Mouse (Mus musculus) myocyte (in vitro differentiated cells): ENCODE measurements around the gene Kctd2. TPM values are rescaled to one million over a fixed set of nuclear protein-coding genes. Genes with fewer than 3 reads are reported as not detected.

ENCODE experiments used
- H3K27me3 ChIP-seq: one replicate; pipeline ENCODE4 v1.6.1; 2011; ENCODE audit not compliant: control insufficient read depth, insufficient read depth, insufficient read length
- H3K36me3 ChIP-seq: one replicate; pipeline ENCODE4 v1.6.1; 2011; ENCODE audit not compliant: control insufficient read depth, insufficient read depth
- H3K4me2 ChIP-seq: one replicate; pipeline ENCODE4 v1.6.1; 2011; ENCODE audit warnings: low read depth, control low read depth
- H3K4me3 ChIP-seq: one replicate; pipeline ENCODE4 v1.5.1; 2011; ENCODE audit warnings: mild to moderate bottlenecking, control low read depth, moderate library complexity
- H3K79me2 ChIP-seq: one replicate; pipeline ENCODE4 v1.6.1; 2011; ENCODE audit not compliant: control insufficient read depth, insufficient read depth
- H3ac ChIP-seq: one replicate; pipeline ENCODE4 v1.6.1; 2011; ENCODE audit not compliant: control insufficient read depth, insufficient read length
- CEBPB ChIP-seq: IDR thresholded peaks from 2 replicates; pipeline ENCODE4 v1.6.1; 2011; ENCODE audit warnings: mild to moderate bottlenecking, moderate library complexity; ENCODE audit not compliant: poor library complexity, insufficient read depth, severe bottlenecking
- E2F4 ChIP-seq: IDR thresholded peaks from one replicate; pipeline ENCODE4 v1.6.1; 2011; ENCODE audit warnings: mild to moderate bottlenecking, control low read depth, moderate library complexity; ENCODE audit not compliant: insufficient read depth
- MAX ChIP-seq: IDR thresholded peaks from one replicate; pipeline ENCODE4 v1.6.1; 2011; ENCODE audit warnings: low read depth, mild to moderate bottlenecking, control low read depth
- MYOD1 ChIP-seq, 3 experiments: IDR thresholded peaks; one replicate each; pipeline ENCODE4 v1.6.1; 2011; ENCODE audit warnings: control low read depth in 2 of 3, low read depth in 2 of 3, mild to moderate bottlenecking in 2 of 3, moderate library complexity in 1 of 3; ENCODE audit not compliant: insufficient read length in 2 of 3, control insufficient read depth in 1 of 3
- MYOG ChIP-seq, 3 experiments: IDR thresholded peaks; one replicate each; pipeline ENCODE4 v1.6.1; 2011; ENCODE audit warnings: control low read depth in 2 of 3, low read depth in 2 of 3, mild to moderate bottlenecking in 2 of 3; ENCODE audit not compliant: insufficient read length in 2 of 3, control insufficient read depth in 1 of 3, insufficient read depth in 1 of 3
- POLR2A ChIP-seq: IDR thresholded peaks from one replicate; pipeline ENCODE4 v1.6.1; 2011; ENCODE audit warnings: low read depth, mild to moderate bottlenecking, control low read depth, moderate library complexity; ENCODE audit not compliant: insufficient read length
- POLR2AphosphoS2 ChIP-seq: IDR thresholded peaks from one replicate; pipeline ENCODE4 v1.6.1; 2011; ENCODE audit warnings: low read depth, control low read depth; ENCODE audit not compliant: insufficient read length
- REST ChIP-seq: IDR thresholded peaks from one replicate; pipeline ENCODE4 v1.6.1; 2011; ENCODE audit warnings: mild to moderate bottlenecking, control low read depth, moderate library complexity; ENCODE audit not compliant: insufficient read depth, insufficient read length
- SRF ChIP-seq: IDR thresholded peaks from one replicate; pipeline ENCODE4 v1.6.1; 2011; ENCODE audit warnings: low read depth; ENCODE audit not compliant: control insufficient read depth, insufficient read length
- TCF12 ChIP-seq: IDR thresholded peaks from one replicate; pipeline ENCODE4 v1.6.1; 2011; ENCODE audit warnings: mild to moderate bottlenecking, control low read depth; ENCODE audit not compliant: poor library complexity, insufficient read depth, severe bottlenecking
- TCF3 ChIP-seq: IDR thresholded peaks from one replicate; pipeline ENCODE4 v1.6.1; 2011; ENCODE audit warnings: low read depth, control low read depth; ENCODE audit not compliant: insufficient read length
- USF1 ChIP-seq: IDR thresholded peaks from one replicate; pipeline ENCODE4 v1.6.1; 2011; ENCODE audit warnings: low read depth, mild to moderate bottlenecking, control low read depth, moderate library complexity
- polyA plus RNA-seq: library from polyadenylated mRNA; unstranded; fragments of >200 nt; fragmentation: generic; extraction: Trizol; gene quantifications from one replicate; pipeline ENCODE4 v1.2.1, GENCODE M21; 2012; ENCODE audit warnings: missing spikeins

Gene Kctd2
- polyA plus RNA-seq, 1 experiment, result 27.3 TPM

- Histone ChIP-seq H3K4me2 (peak within 1 kb of the TSS; percentile 91), H3K27me3 (no peaks in the 10 kb centered on the region), H3K36me3 (no peaks in the 10 kb centered on the region), H3ac (peak within 1 kb of the TSS; percentile 2), H3K79me2 (peaks cover 21% of the 10 kb centered on the region), H3K4me3 (peak within 1 kb of the TSS; percentile 66)
- TF ChIP-seq REST, result no peak
- TF ChIP-seq USF1, result no peak
- no peak for TF ChIP-seq TCF12
- peak; percentile 84 for TF ChIP-seq POLR2AphosphoS2
- peak; percentile 91 for TF ChIP-seq POLR2A
- TF ChIP-seq SRF, result no peak
- TF ChIP-seq MAX, result no peak
- TF ChIP-seq CEBPB, result no peak
- TF ChIP-seq TCF3, result no peak
- no peak for TF ChIP-seq MYOD1 (IDR thresholded peaks at IDR 0.05; ENCODE audit: control insufficient read depth in 1 of 3, insufficient read length in 2 of 3, low read depth in 2 of 3)
- no peak for TF ChIP-seq E2F4
- peak in 1 of 3 experiments; percentile 54 for TF ChIP-seq MYOG (IDR thresholded peaks at IDR 0.05; ENCODE audit: control insufficient read depth in 1 of 3, insufficient read depth in 1 of 3, insufficient read length in 2 of 3, low read depth in 2 of 3)
Observed at GRCm38 (mm10) chr11:115403338-115404124, 16.4 kb upstream of the Kctd2 start, which contains the start of gene Mrpl58. TSS of gene Mrpl58 (plus strand) at chr11:115403752.

GRCm38 (mm10) chr11:115405723-115406122 lies 14.2 kb upstream of the Kctd2 start:
- no peaks in the 10 kb centered on the region for H3K27me3 ChIP-seq
- H3K4me2 ChIP-seq, result no peak overlapping the region
- TF ChIP-seq REST, result no peak
- H3K4me3 ChIP-seq, result no peak overlapping the region
- H3K79me2 ChIP-seq, result peaks cover 21% of the 10 kb centered on the region
- H3ac ChIP-seq, result no peak overlapping the region
- no peaks in the 10 kb centered on the region for H3K36me3 ChIP-seq

GRCm38 (mm10) chr11:115406858-115407401 lies 13.0 kb upstream of the Kctd2 start:
- no peak overlapping the region for H3ac ChIP-seq
- no peak overlapping the region for H3K4me2 ChIP-seq
- TF ChIP-seq TCF3, result no peak
- no peak for TF ChIP-seq MYOD1 (IDR thresholded peaks at IDR 0.05; ENCODE audit: control insufficient read depth in 1 of 3, insufficient read length in 2 of 3, low read depth in 2 of 3)
- no peak for TF ChIP-seq CEBPB
- TF ChIP-seq SRF, result no peak
- no peak for TF ChIP-seq POLR2AphosphoS2
- no peak for TF ChIP-seq TCF12
- no peak for TF ChIP-seq USF1
- no peak for TF ChIP-seq E2F4
- no peak for TF ChIP-seq MAX
- TF ChIP-seq REST, result no peak
- TF ChIP-seq MYOG (IDR thresholded peaks at IDR 0.05; ENCODE audit: control insufficient read depth in 1 of 3, insufficient read depth in 1 of 3, insufficient read length in 2 of 3, low read depth in 2 of 3), result no peak
- TF ChIP-seq POLR2A, result no peak
- H3K79me2 ChIP-seq, result peaks cover 21% of the 10 kb centered on the region
- H3K36me3 ChIP-seq, result no peaks in the 10 kb centered on the region
- H3K4me3 ChIP-seq, result no peak overlapping the region
- H3K27me3 ChIP-seq, result no peaks in the 10 kb centered on the region

DNA sequence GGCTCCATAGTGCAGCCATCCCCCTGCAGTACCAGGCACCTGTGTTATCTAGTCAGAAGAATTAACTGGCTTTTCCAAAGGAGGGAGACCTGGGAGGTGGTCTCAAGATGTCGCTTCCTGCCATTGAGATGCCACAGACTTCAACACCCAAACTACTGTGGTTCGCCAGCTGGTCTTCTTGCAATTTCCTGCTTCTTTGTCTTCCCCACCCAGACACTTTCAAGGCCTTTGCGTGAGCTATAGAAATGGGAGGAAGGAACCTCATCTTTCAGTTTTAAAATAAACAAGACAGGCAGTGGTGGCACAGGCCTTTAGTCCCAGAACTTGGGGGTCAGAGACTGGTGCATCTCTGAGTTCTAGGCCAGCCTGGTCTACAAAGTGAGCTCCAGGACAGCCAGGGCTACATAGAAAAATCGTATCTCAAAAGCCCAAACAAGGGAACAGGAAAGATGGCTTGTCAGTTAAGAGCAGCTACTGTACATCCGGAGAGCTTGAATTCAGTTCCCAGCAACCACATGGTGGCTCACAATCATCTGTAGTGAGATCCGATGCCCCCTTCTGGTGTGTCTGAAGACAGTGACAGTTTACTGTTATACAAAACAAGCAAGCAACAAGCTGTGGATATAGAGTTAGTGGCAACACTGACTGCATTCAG lies 11.5 kb upstream of the Kctd2 start:
- H3K36me3 ChIP-seq, result no peaks in the 10 kb centered on the region
- H3K4me3 ChIP-seq, result no peak overlapping the region
- peaks cover 21% of the 10 kb centered on the region for H3K79me2 ChIP-seq
- H3K4me2 ChIP-seq, result no peak overlapping the region
- TF ChIP-seq MAX (no peak), MYOD1 (IDR thresholded peaks at IDR 0.05; ENCODE audit: control insufficient read depth in 1 of 3, insufficient read length in 2 of 3, low read depth in 2 of 3) (no peak)
- no peak overlapping the region for H3ac ChIP-seq
- no peaks in the 10 kb centered on the region for H3K27me3 ChIP-seq

- Histone ChIP-seq H3K79me2 (peaks cover 10% of the 10 kb centered on the region), H3K27me3 (no peaks in the 10 kb centered on the region), H3K4me2 (no peak overlapping the region), H3K36me3 (no peaks in the 10 kb centered on the region), H3K4me3 (no peak overlapping the region), H3ac (no peak overlapping the region)
- no peak for TF ChIP-seq MYOD1 (IDR thresholded peaks at IDR 0.05; ENCODE audit: control insufficient read depth in 1 of 3, insufficient read length in 2 of 3, low read depth in 2 of 3)
- TF ChIP-seq SRF, result no peak
- TF ChIP-seq POLR2AphosphoS2, result no peak
- TF ChIP-seq TCF3, result no peak
- no peak for TF ChIP-seq POLR2A
- TF ChIP-seq TCF12, result no peak
- TF ChIP-seq E2F4, result no peak
- no peak for TF ChIP-seq CEBPB
- no peak for TF ChIP-seq MYOG (IDR thresholded peaks at IDR 0.05; ENCODE audit: control insufficient read depth in 1 of 3, insufficient read depth in 1 of 3, insufficient read length in 2 of 3, low read depth in 2 of 3)
- no peak for TF ChIP-seq USF1
- no peak for TF ChIP-seq MAX
Observed at GRCm38 (mm10) chr11:115409556-115409955, 10.4 kb upstream of the Kctd2 start.
